Mouse (Mus musculus): ENCODE measurements around the gene Klf11. TPM values are rescaled to one million over a fixed set of nuclear protein-coding genes. Genes with fewer than 3 reads are reported as not detected.

The Klf11 gene
- polyA plus RNA-seq (2012) = 7.6 and 8.4 TPM in 2 replicates

DNA sequence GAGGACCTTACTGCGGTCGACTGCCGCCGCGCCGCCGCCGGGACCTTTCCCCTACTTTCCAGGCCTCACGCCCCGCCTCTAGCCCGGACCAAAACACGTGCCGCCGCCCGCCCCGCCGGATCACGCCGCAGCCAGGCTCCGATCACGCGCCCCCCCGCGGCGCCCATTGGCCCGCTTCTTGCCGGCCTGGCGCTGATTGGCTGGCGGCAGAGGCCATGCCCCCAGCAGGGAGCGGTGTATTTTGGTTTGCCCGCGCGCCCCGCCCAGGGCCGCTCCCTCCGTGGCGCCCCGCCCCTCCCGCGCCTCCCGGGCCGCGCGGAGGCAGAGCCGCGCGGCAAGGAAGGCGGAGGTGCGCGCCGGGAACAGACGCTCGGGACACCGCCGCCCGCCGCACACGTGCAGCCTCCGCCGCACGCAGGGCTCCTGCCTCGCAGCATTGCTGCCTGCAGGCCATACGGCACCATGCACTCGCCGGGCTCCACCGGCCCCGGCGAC lies at the start of gene Klf11:
Klf11 (plus strand) TSS at position 212 of the 495 bp plus-strand sequence.
- TF ChIP-seq GATA1 (IDR thresholded peaks at IDR 0.05; ENCODE audit: low read length) = no peak

DNA sequence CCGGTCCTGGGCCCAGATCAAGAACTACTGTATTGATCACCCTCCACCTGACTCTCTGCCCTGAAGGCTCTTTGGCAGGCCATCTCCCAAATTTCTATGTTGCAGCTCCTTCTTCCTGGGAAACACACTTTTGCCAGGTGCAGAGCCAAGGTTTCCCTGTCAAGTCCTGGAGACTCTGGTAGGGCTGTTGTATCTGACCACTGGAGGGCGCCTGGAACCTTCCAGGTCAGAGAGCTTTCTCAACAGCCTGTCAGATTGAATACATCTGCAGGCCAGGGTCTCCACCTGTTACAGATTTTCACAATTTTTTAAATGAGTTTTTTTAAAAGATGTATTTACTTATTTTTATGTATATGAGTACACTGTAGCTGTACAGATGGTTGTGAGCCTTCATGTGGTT lies 47.8 kb upstream of the Klf11 start:
- TF ChIP-seq GATA1 (IDR thresholded peaks at IDR 0.05; ENCODE audit: low read length) = no peak

DNA sequence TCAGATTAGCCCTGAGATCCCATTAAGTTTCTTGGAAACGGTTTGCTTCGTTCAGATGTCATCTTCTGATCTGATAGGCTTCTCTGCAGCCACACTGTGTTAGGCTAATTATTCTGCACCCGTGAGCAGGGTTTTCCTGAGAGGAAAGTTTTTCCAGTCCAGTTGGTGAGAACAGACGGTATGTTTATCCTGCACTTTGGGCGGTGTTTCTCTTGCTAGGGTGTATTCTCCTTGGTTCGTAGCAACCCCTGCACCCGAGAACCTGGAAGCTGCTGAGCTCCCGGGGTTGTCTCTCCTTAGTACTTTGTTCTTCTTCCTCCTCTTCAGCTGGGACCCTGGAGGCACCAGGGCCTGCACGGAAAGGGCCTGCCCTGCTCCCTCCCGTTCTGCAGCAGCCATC lies 44.9 kb upstream of the Klf11 start:
- TF ChIP-seq GATA1 (IDR thresholded peaks at IDR 0.05; ENCODE audit: low read length) = no peak

DNA sequence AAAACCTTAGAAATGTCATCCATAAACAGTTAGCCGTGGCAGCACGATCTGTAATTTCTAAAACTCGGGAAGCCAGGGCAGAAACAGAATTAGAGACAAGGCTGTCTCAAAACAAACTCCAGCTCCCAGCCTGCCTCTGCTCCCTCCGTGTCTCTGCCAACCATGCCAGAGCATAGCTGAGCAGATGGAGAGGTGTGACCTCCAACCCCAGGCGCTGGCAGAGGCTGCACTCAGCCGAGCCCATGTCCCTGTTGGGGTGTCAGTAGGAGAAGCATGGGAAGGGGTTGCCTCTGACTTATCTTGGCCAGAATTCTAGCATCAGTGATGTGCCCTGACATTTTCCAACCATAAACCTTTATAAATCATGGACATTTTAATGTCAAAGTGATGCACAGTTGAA lies 38.5 kb upstream of the Klf11 start:
- no peak for TF ChIP-seq GATA1 (IDR thresholded peaks at IDR 0.05; ENCODE audit: low read length)

DNA sequence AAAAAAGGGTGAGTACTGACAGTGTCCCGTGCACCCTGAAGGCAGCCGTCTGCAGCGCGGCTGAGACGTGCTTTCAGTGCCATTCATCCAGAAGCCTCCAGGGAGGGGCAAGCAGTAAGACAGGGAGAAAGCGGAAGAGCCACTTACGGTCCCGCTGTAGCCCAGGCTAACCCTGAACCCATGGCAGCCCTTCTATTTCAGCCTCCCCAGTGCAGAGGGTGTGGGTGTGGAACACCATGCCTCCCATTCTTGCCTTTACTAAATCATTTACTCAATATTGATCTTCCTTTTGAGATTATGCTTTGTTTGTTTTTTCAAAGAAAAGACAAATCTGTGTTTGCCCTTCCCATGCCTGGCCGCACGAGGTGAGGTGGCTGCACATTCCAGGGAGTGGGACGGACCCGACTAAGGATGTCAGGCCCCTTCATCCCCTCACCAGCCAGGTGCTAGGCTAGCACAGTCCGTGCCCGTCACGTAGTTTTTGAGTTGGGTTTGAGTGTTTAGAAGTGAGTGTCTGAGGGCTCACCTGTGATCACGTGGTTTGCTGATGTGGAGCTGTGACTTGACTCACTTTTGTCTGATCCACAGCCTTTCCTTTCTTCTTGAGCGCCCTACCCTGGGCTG lies 36.5 kb upstream of the Klf11 start:
- TF ChIP-seq GATA1 (IDR thresholded peaks at IDR 0.05; ENCODE audit: low read length) = no peak

DNA sequence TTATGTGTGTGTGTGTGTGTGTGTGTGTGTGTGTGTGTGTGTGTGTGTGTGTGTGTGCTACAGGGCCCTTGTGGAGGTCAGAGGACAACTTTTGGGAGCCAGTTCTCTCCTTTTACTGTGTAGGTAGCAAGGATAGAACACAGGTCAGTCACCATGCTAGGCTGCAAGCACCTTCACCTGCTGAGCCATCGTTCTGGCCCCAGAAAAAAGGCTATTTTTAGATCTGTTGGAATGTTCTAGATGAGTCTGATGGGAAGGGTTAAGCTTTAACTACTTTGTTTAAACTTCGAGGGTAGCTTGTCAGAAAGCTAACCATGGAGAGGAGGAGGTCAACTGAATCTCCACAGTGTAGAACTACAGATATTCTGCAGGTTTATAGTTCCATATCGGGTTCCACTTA lies 35.9 kb upstream of the Klf11 start:
- TF ChIP-seq GATA1 (IDR thresholded peaks at IDR 0.05; ENCODE audit: low read length) = no peak

DNA sequence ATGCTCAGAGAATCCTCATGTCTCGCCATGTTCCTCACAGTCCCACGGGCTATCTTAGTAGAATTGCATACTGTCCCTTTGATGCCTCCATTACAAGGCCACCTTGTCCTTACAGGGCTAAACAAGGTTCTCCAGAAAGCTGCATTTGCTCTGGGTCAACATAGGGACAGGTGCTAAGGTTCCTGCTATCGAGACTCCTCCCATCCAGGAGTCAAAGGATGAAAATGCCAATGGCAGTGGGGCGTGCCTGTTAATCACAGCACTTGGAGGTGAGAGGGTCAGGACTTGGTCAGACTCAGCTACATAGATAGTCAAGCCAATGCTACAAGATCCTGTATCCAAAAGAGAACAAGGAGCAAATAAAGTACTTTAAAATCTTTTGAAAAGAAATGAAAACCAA lies 31.6 kb upstream of the Klf11 start:
- no peak for TF ChIP-seq GATA1 (IDR thresholded peaks at IDR 0.05; ENCODE audit: low read length)

DNA sequence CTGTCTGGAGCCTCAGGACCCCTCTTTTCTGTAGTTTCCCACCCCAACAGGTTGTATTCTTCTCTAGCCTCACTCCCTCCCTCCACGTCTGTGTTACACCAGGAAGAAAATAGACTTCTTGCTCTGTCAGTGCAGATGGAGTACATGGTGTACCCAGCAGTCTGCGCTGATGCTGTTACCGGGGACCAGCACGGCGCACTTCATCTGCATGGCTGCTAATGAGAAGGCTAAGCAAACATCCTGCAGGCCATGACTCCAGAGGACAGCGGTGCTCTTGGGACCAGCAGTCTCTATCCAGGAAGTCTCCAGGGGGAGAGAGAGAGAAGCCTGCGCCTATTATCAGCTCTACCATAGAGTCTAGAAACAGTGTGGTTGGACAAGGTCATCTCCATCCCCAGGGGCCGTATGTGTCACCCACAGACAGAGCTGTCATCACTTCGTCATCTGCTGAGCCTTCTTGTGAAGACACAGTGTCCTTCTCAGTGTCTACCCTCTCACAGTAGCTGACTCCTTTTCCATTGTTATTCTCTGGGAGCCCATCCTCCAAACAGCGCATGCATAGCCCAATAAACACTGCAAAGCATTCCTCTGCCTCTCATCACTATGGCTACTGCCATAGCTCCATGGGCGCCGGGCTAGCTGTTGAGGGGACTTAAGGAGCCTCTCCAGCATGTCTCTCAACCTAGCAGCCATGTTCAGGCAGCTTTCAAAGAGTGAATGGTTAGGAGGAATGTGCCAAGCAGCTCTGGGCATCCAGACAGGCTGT lies 27.4 kb upstream of the Klf11 start:
- TF ChIP-seq GATA1 (IDR thresholded peaks at IDR 0.05; ENCODE audit: low read length) = no peak

DNA sequence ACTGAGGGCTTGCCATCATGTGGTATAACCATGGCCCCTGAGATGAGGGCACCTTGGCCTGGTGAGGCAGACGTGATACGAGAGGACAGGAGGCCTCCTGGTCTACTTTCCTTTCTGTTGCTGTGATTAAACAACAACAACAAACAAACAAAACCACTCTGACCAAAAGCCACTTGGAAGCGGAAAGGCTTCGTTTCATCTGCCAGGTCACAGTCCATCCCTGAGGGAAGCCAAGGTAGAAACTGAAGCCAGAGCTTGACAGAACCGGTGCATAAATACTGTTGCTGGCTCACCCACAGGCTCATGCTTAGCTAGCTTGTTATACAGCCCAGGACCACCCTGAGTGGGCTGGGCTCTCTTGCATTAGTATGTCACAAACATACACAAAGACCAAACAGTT lies 24.7 kb upstream of the Klf11 start:
- TF ChIP-seq GATA1 (IDR thresholded peaks at IDR 0.05; ENCODE audit: low read length) = no peak

DNA sequence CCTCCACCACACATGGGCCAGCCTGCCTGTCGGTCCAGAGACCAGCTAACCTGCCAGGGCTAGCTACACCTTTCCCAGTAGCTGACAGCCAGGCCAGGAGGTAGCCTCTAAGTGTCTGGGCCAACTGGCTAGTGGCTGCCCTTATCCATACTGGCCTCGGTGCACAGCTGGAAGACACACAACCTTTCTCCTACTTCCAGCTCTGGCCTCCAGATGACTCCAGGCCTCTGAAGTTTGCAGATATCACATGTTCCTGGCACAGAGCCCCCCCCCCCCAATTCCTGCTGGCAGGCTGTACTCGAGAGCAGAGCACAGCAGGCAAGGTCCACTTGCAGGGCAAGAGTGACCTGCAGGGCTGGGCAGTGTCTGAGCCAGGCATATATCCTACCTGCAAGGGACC lies 23.9 kb upstream of the Klf11 start:
- no peak for TF ChIP-seq GATA1 (IDR thresholded peaks at IDR 0.05; ENCODE audit: low read length)

DNA sequence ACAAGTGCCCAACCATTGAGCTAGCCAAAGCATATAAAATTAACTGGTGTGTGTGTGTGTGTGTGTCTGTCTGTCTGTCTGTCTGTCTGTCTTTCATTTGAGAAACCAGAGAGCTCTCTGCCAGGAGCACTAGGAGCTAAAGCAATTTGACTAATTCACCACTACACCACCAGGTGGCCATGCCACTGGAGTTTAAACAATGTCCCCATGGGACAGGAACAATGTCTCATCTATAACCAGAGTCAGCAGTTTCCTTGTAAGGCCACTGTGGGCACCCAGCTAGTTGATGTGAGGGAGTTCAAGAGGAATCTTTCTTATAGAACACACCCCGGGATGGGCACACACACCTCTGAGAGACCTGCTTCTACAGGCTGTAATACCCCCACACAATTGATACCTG lies 20.9 kb upstream of the Klf11 start:
- TF ChIP-seq GATA1 (IDR thresholded peaks at IDR 0.05; ENCODE audit: low read length) = no peak

DNA sequence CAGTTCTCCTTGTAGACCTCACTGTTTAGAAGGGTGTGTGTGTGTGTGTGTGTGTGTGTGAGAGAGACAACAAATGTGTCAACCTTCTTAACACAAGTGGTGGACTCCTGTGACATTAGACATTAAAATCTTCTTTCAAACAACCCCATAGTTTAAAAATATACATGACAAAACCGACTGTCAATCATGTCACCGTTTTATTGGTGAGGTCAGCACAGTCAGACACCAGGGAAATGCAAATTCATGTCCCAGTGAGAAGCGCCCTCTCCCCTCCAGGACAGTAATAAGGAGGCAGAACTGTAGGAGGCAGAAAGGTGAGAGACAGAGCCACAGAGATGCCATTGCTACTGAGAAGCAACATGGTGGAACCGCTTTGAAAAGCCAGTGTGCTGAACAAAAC lies 18.7 kb upstream of the Klf11 start:
- TF ChIP-seq GATA1 (IDR thresholded peaks at IDR 0.05; ENCODE audit: low read length) = no peak

DNA sequence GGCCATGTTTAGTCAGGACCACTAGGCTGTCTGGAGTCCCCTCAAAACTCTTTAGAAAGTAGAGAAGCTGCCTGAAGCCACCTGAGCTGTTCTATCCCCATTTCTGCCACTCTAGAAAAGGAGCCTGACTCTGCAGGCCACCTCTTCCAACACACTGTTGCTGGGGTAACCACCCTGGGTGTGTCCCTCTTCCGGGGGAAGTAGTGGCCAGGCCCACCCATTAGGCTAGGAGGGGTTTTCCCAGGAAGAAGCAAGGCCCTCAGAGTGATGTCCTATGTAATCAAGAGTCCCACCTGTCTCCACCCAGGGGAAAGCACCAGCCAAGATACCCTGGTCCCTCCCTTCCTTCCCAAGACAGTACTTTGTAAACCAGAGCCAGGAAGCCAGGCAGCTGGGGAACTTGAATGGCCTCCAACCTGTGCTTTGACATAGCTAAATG lies 17.3 kb upstream of the Klf11 start:
- no peak for TF ChIP-seq GATA1 (IDR thresholded peaks at IDR 0.05; ENCODE audit: low read length)

DNA sequence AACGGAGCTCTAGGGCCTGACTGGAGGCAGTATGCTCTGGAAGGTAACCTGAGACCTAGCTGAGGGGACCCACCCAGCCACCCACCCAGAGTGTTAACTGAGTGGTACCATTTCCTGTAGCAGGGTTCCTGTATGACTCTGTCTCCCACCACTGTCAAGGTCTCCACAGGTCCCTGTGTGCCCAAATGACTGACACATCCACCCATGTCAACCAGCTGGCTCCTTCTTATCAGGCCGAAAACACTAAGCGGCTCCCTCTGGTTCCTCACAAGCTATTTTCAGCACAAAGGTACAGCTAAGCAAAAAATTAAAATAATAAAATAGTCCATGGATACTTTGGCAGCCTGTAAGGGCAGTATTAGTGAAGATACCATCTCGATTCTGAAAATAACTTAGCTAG lies 16.9 kb upstream of the Klf11 start:
- TF ChIP-seq GATA1 (IDR thresholded peaks at IDR 0.05; ENCODE audit: low read length) = no peak

DNA sequence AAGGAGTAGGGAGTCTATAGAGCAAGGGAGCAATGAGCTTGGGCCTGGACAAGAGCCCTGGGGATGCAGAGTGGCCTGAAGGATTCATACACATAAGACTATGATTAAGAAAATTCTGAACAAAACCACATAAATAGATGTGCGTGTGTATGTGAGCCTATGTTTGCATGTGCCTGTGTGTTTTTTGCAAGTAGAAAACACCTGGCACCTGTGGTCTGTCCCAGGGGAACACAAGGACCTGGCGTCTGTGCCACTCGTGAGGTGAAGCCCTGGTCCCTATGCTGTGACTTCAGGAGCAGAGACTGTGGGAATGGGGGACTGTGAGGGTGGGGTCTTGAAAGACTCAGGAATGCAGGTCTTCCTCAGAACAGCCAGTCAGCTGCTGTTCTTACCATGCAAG lies 16.4 kb upstream of the Klf11 start:
- TF ChIP-seq GATA1 (IDR thresholded peaks at IDR 0.05; ENCODE audit: low read length) = no peak

DNA sequence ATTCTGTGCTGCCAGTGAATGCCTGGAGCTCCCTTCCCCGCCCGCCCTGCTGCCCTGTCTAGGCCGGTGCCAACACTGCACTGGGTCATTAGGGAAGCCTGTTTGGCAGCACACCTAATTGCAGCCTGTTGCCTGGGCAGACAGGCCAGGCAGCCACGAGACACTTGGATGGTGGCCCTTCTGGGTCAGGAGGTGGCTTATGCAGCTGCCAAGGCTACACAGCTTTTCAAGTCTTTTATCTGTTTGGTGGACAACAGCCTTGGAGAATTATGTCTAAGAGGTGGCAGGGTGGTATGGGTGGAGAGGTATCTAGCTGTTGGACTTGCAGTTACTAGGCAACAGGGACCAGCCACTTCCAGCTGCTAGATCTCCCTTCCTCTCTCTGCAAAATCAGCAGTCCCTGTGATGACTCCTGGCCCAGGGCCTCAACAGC lies 8.7 kb upstream of the Klf11 start:
- no peak for TF ChIP-seq GATA1 (IDR thresholded peaks at IDR 0.05; ENCODE audit: low read length)

DNA sequence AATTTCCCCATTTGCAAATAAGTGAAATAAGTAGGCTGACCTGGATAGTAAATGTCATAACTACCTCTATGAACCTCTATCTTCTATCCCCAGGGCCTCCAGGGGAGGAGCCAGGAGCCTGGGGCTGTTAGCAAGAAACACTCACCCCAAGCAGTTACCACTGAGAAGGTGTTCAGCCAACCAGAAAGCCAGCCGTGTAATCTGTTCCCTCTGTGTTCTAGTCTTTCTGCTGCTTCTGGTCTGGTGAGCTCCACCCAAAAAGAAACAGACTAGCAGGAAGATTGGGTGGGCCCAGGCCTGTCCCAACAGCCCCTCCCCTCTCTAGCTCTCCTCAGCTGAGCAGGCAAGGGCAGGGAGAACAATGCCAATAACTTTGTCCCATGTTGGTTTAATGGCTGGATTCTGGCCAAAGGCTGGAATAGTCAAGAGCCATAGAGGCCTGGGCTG lies 6.9 kb upstream of the Klf11 start:
- peak; percentile 58 for TF ChIP-seq GATA1 (IDR thresholded peaks at IDR 0.05; ENCODE audit: low read length)
